Mouse (Mus musculus): ENCODE measurements around the gene Pramel1.
"Not testable (repeated sequence)": the region's sequence is repeated elsewhere in the genome, so short reads cannot be mapped to it uniquely, and the experiment has no call there.

Pramel1 gene

DNA sequence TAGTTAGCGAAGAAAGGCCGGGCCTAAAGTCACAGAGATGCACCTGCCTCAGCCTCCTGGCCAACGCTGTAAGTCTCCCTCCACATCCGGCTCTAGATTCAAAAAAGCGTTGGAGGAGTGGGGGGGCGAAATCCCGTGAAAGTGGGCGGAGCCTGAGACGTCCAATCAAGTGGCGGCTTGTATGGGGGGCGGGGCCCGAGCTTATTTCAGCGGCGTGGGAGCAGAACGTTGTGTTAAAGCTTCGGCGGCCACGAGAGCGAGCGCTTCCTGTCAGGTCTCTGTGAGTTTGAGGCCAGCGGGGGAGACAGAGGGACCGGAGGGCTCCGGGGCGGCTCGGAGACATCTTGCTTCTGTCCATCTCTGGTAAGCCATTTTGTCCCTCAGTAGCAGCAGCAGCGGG lies at the start of gene Pramel1:
Pramel1 (plus strand) TSS at position 248 of the 400 bp plus-strand sequence.
- DNase-seq (ENCODE audit: extremely low spot score, low spot score): no peak

DNA sequence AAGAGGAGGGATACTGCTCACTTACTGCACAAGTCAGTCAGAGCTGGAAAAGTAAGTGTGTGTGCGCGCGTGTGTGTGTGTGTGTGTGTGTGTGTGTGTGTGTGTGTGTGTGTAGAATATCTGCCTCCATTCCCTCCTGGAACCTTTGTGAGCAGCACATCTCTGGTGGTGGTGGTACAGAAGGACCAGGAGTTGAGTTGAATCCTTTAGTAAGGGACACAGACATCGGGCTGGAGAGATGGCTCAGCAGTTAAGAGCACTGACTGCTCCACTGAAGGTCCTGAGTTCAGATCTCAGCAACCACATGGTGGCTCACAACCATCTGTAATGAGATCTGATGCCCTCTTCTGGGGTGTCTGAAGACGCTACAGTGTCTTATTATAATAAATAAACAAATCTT lies 48.7 kb upstream of the Pramel1 start:
- DNase-seq (ENCODE audit: extremely low spot score, low spot score): not testable (repeated sequence)

GRCm38 (mm10) chr4:143348678-143349077 lies 45.5 kb upstream of the Pramel1 start:
- no peak for DNase-seq (ENCODE audit: extremely low spot score, low spot score)

- peak; percentile 49 for DNase-seq (ENCODE audit: extremely low spot score, low spot score)
These were observed 44.7 kb upstream of the Pramel1 start, which contains the start of gene Lrrc38 for GRCm38 (mm10) chr4:143349484-143349906. TSS of gene Lrrc38 (plus strand) at chr4:143349757.

DNA sequence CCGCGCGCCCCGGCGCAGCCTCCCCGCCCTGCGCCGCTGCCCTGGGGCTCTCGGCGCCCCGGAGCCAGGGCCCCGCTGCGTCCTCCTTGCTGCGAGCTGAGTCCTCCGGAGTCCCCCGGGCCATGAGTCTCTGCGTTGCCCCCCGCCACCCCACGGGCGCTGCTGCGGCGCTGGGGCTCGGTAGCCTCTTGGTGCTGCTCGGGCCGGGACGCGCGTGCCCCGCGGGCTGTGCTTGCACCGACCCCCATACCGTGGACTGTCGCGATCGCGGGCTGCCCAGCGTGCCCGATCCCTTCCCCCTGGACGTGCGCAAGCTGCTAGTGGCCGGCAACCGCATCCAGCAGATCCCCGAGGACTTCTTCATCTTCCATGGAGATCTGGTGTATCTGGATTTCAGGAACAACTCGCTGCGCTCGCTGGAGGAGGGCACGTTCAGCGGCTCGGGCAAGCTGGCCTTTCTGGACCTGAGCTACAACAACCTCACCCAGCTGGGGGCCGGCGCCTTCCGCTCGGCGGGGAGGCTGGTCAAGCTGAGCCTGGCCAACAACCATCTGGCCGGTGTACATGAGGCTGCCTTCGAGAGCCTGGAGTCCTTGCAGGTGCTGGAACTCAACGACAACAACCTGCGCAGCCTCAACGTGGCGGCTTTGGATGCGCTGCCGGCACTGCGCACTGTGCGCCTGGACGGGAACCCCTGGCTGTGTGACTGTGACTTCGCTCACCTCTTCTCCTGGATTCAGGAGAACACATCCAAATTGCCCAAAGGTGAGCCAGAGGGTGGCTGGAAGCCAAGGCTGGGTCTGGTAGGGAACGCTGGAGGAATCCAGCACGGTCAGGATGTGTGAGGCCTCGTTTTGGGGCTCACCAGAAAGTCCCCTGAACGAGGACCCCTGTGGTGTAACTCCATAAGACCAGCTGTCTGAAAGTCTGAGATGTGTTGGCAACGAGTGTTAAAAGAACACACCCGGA lies 43.9 kb upstream of the Pramel1 start:
- DNase-seq (ENCODE audit: extremely low spot score, low spot score): peak; percentile 61

DNA sequence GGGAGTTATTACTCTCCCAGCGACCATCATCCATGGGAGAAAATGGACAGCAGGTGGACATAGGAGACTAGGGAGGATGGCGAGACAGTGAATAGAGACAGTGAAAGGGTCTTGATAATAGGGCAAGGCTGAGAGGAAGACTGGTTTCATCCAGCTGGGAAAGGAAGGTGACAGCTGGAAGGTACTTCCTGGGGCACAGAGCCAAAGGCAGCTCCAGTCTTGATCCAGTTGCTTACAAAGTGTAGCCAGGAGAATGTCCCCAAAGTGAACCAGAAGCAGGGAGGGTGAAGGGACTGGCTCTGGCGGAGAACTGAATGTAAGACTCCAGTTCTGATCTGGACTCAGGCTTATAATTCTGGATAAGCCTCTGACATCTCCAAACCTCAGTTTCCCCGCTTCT lies 41.9 kb upstream of the Pramel1 start:
- no peak for DNase-seq (ENCODE audit: extremely low spot score, low spot score)

GRCm38 (mm10) chr4:143361520-143361919 lies 32.7 kb upstream of the Pramel1 start:
- no peak for DNase-seq (ENCODE audit: extremely low spot score, low spot score)

- no peak for DNase-seq (ENCODE audit: extremely low spot score, low spot score)
These were observed 27.7 kb upstream of the Pramel1 start for GRCm38 (mm10) chr4:143366415-143367041.

- no peak for DNase-seq (ENCODE audit: extremely low spot score, low spot score)
These were observed 14.7 kb upstream of the Pramel1 start for GRCm38 (mm10) chr4:143379480-143379879.

DNA sequence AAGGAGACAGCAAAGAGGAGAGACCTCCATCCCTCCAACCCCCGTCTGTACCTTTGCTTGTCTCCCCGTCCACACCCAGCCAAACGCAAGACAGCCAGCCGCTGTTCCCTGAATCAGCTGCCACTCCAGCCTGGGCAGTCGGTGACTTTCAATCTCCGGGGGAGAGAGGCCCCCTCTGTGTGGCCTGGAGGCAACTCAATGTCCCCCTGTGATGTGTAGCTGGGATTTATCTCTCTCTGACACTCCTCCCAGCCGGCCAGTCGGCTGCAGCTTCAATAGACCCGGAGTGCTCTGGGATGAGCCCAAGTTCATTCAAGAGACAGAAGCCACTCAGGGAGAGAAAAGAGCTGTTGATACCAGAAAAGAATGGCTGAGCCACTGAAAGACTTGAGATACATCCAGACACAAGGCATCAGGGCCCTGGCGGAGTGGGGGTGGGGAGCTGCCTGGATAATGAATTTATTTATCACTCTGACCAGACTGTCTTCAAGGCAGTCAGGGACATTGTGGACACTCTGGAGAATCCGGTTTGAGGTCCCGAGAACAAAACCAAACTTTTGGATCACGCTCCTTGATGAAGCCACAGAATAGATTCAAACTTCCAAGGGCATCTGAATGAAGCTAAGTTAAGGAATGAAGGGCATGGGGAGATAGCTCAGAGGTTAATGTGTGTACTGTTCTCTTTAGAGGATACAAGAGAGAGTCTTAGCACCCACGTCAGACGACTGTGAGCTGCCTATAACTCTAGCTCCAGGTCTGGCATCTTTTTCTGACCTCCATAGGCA lies 14.1 kb upstream of the Pramel1 start:
- DNase-seq (ENCODE audit: extremely low spot score, low spot score): peak; percentile 59

- peak; percentile 37 for DNase-seq (ENCODE audit: extremely low spot score, low spot score)
These were observed 13.6 kb upstream of the Pramel1 start for GRCm38 (mm10) chr4:143380716-143381004.

DNA sequence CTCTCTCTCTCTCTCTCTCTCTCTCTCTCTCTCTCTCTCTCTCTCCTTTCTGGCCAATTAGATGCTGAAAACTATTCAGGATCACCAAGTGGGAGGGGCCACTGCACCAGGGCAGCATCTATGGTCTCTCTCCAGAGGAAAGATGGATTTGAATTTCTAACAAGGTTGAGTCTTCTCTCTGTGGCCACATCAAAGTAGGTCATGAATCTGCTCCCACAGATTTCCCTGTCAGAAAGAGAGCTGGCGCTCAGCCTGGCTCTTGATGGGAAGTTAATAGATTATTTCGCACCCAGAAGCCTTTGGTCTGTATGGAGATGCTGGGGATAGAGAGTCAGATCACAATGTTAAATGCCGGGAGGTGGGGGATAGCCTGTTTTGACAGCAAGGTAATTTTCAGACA lies 12.1 kb upstream of the Pramel1 start:
- DNase-seq (ENCODE audit: extremely low spot score, low spot score): no peak

- no peak for DNase-seq (ENCODE audit: extremely low spot score, low spot score)
These were observed 10.6 kb upstream of the Pramel1 start for GRCm38 (mm10) chr4:143383646-143384045.

GRCm38 (mm10) chr4:143388955-143389702 lies 5.1 kb upstream of the Pramel1 start:
- peak; percentile 78 for DNase-seq (ENCODE audit: extremely low spot score, low spot score)

DNA sequence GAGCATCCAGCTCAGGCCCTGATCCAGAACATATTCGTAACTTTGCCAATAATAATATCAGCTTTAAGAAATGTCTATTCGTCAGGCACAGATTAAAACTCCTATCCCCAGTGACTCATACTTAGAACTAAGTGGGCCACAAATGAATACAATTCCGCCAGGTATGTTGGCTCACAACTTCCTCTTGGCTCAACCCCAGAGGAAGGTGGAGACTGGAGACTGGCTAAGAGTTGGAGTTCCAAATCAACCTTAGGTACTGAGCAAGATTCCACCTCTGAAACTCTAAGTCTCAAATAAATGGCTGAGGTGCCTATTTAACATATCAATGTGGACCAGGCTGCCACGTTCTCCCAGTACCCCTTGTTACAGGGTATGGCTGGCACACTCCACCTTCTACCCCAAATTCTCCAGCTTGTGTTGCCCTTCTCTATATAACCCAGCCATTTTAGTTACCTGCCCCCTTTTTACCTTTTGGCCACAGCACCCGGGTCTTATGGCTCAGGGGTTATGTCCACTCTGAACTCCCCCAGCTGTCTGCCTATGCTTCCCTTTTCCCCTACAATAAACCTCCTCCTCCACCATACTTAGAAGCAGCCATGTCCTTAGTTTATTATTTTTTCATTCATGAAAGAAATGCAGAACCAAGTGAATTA lies 17.5 kb downstream of the Pramel1 start:
- DNase-seq (ENCODE audit: extremely low spot score, low spot score): no peak

GRCm38 (mm10) chr4:143412219-143413092 lies 18.2 kb downstream of the Pramel1 start, which contains the start of gene Pramef8:
TSS of gene Pramef8 (plus strand) at chr4:143412426.
- DNase-seq (ENCODE audit: extremely low spot score, low spot score): peak; percentile 89

- DNase-seq (ENCODE audit: extremely low spot score, low spot score): no peak
These were observed 19.4 kb downstream of the Pramel1 start for GRCm38 (mm10) chr4:143413621-143414020.

- DNase-seq (ENCODE audit: extremely low spot score, low spot score): no peak
These were observed 19.9 kb downstream of the Pramel1 start for GRCm38 (mm10) chr4:143414121-143414520.

DNA sequence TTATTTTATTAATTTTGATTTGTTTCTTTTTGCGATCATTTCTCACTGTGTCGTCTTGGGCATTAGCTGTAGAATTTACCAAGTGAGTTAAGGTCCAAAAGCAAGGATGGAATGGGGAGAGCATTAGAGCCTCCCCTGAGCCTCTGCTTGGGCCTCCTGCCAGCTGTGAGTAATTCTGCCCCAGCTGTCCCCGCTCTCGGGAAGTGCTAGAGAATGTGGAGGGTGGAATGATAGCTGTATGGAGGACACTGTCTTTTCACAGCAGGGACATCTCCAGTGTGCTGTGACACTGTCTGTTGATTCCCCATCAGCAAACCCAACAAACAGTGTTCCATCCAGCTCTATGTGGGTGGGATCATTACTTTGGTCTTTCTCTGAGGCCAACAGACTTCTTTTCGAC lies 32.5 kb downstream of the Pramel1 start:
- DNase-seq (ENCODE audit: extremely low spot score, low spot score): not testable (repeated sequence)

Data from neural tube, embryonic 10.5 days (tissue).